Mouse (Mus musculus) G1E (cell line): Measurements from ENCODE around the gene Brat1. TPM values are rescaled to one million over a fixed set of nuclear protein-coding genes. Genes with fewer than 3 reads are reported as not detected.
A peak's percentile ranks its signal among the peaks of the same experiment; 100 is the strongest.
"Not testable (repeated sequence)": the region's sequence is repeated elsewhere in the genome, so short reads cannot be mapped to it uniquely, and the experiment has no call there.

Source experiments
- ATAC-seq: 2 replicates; pipeline ENCODE4 v1.8.0; 2016; ENCODE audit warnings: mild to moderate bottlenecking; ENCODE audit not compliant: insufficient number of reproducible peaks, poor library complexity, low FRiP score, severe bottlenecking; ENCODE audit errors: extremely low read depth
- DNase-seq: peaks from one replicate; pipeline ENCODE4 v3.0.0; 2012; ENCODE audit warnings: low spot score
- H3K27me3 ChIP-seq: 2 replicates; pipeline ENCODE4 v1.6.1; 2012; ENCODE audit warnings: mild to moderate bottlenecking, low read length, inconsistent platforms; ENCODE audit not compliant: insufficient read depth
- H3K36me3 ChIP-seq: replicated peaks from 2 replicates; pipeline ENCODE3; 2012; ENCODE audit warnings: mild to moderate bottlenecking, inconsistent platforms
- H3K4me1 ChIP-seq: 2 replicates; pipeline ENCODE4 v1.6.1; 2012; ENCODE audit warnings: low read depth, low read length, inconsistent platforms, mixed read lengths; ENCODE audit not compliant: insufficient read depth
- H3K4me3 ChIP-seq: 2 replicates; pipeline ENCODE4 v1.5.1; 2012; ENCODE audit warnings: low read depth, mild to moderate bottlenecking, inconsistent platforms, low read length, moderate library complexity, mixed read lengths
- H3K9me3 ChIP-seq: replicated peaks from 2 replicates; pipeline ENCODE4 v1.6.1; 2012; ENCODE audit warnings: inconsistent platforms
- CTCF ChIP-seq: IDR thresholded peaks from 2 replicates; pipeline ENCODE4 v1.5.1; 2012; ENCODE audit warnings: low read depth, low read length, inconsistent platforms, mixed read lengths
- GATA1 ChIP-seq: IDR thresholded peaks from 2 replicates; pipeline ENCODE4 v1.6.1; 2012; ENCODE audit warnings: borderline replicate concordance, low read length, inconsistent platforms, mixed read lengths
- GATA2 ChIP-seq: IDR thresholded peaks from 2 replicates; pipeline ENCODE4 v1.6.1; 2012; ENCODE audit warnings: low read depth, low read length, inconsistent platforms, borderline replicate concordance
- POLR2AphosphoS5 ChIP-seq: IDR thresholded peaks from 2 replicates; pipeline ENCODE4 v1.6.1; 2012; ENCODE audit warnings: low read depth, low read length, inconsistent platforms; ENCODE audit not compliant: insufficient replicate concordance
- TAL1 ChIP-seq: conservative IDR thresholded peaks from 2 replicates; pipeline ENCODE4 v1.6.1; 2012; ENCODE audit warnings: low read depth, low read length, inconsistent platforms, mixed read lengths
- polyA plus RNA-seq: library from polyadenylated mRNA; stranded (reverse); fragments of >175 nt; gene quantifications from 2 replicates; pipeline ENCODE4 v1.2.3, GENCODE M21; 2012
- total RNA-seq, 2 experiments: library from RNA; stranded (forward) in 1 of 2; stranded (reverse) in 1 of 2; fragments of 200-1000 nt in 1 of 2; fragments of >200 nt in 1 of 2; fragmentation: Nextera tagmentation in 1 of 2; gene quantifications; 2 replicates each; pipeline ENCODE4 v1.2.3; 2014 to 2017

The Brat1 gene
- total and polyA plus RNA-seq, 3 experiments, result 9.5 to 25.7 (median 11.1) TPM

DNA sequence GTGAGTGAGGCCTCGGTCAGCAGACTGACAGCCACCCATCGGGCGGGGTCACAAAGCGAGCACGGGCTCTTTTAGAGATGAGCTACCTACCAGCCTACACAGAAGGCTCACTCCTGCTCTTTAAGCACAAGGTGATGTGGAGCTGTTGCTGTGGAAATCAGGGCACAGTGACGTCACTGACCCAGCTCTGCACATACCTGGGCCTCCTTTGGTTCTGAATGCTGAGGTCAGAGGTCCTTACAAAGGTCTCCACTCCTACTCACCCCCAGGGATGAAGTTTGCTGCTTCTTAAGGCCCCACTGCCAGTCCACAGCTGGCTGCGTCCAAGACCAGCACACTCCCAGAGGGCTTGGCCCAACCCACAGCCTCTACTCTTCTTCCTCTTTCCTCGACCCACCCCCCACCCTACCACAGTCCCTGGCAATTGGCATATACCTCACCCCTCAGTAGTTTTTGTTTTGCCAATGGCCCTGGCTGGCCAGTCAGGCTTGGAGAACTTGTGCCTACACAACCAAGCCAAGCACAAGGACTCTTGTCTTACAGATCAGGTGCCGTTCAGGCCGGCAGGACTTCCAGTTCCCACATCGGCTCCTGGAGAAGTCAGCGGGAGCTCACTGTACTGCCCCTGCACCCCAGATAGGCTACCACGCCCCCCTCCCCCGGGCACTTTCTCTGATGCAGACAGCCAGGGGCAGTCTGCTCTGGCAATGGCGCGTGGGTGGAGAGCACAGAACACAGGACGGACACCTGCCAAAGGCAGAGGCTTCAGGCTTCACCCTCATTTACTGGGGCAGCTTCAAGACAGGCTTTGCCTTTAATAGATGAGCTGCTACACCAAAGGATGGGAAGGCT is 41.8 kb upstream of the Brat1 start:
- peaks cover 7% of the 10 kb centered on the region for H3K4me1 ChIP-seq
- no peak overlapping the region for H3K4me3 ChIP-seq
- ATAC-seq (no peak), DNase-seq (no peak)
- no peaks in the 10 kb centered on the region for H3K36me3 ChIP-seq
- no peaks in the 10 kb centered on the region for H3K9me3 ChIP-seq
- peaks cover 49% of the 10 kb centered on the region for H3K27me3 ChIP-seq
- TF ChIP-seq GATA1 (no peak), GATA2 (no peak), CTCF (no peak), TAL1 (no peak), POLR2AphosphoS5 (no peak)

- no peaks in the 10 kb centered on the region for H3K36me3 ChIP-seq
- H3K4me3 ChIP-seq, result no peak overlapping the region
- DNase-seq (peak; percentile 38), ATAC-seq (peak; percentile 58; the same call in 1 of the 2 replicates)
- peaks cover 46% of the 10 kb centered on the region for H3K27me3 ChIP-seq
- peak; percentile 44; the same call in 1 of the 2 replicates for TF ChIP-seq CTCF
- TF ChIP-seq TAL1, result no peak
- peaks cover 2% of the 10 kb centered on the region for H3K9me3 ChIP-seq
- peaks cover 7% of the 10 kb centered on the region for H3K4me1 ChIP-seq
Observed at GRCm38 (mm10) chr5:140663621-140664180, 41.1 kb upstream of the Brat1 start.

DNA sequence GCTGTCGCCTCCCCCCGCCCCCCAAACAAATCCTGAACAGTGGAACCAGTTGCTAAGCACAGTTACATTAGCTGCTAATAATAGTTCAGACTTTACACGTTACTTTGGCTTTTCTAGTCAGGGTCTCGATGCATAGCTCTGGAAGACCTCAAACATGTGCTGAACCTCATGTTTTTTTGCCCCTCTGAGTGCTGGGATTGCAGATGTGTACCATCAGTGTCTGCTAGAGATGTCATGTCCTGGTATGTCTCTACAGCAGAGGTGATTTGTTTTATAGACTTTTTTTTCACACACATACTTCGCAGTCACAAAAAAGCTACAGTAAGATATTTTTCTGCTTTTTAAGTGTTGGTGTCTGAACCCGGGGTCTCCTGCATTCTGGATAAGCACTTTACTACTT is 32.7 kb upstream of the Brat1 start:
- ATAC-seq, result no peak
- Histone ChIP-seq H3K27me3 (peaks cover 42% of the 10 kb centered on the region), H3K4me1 (no peaks in the 10 kb centered on the region), H3K9me3 (peaks cover 10% of the 10 kb centered on the region), H3K4me3 (no peak overlapping the region), H3K36me3 (no peaks in the 10 kb centered on the region)
- no peak for DNase-seq
- TF ChIP-seq GATA2 (no peak), TAL1 (no peak), GATA1 (no peak), POLR2AphosphoS5 (no peak), CTCF (no peak)

- Histone ChIP-seq H3K27me3 (peaks cover 40% of the 10 kb centered on the region), H3K9me3 (peaks cover 10% of the 10 kb centered on the region)
- not testable (repeated sequence) for H3K36me3 ChIP-seq, H3K4me1 ChIP-seq, ATAC-seq, H3K4me3 ChIP-seq, DNase-seq
Observed at GRCm38 (mm10) chr5:140672603-140673002, 32.2 kb upstream of the Brat1 start.

- peaks cover 5% of the 10 kb centered on the region for H3K9me3 ChIP-seq
- no peaks in the 10 kb centered on the region for H3K36me3 ChIP-seq
- ATAC-seq (no peak), DNase-seq (no peak)
- peaks cover 44% of the 10 kb centered on the region for H3K27me3 ChIP-seq
- no peak overlapping the region for H3K4me3 ChIP-seq
- TF ChIP-seq GATA1 (no peak), TAL1 (no peak), GATA2 (no peak), POLR2AphosphoS5 (no peak), CTCF (no peak)
- H3K4me1 ChIP-seq, result no peaks in the 10 kb centered on the region; the same call in 1 of the 2 replicates
Observed at GRCm38 (mm10) chr5:140674036-140674435, 30.8 kb upstream of the Brat1 start.

- peaks cover 40% of the 10 kb centered on the region for H3K27me3 ChIP-seq
- ATAC-seq (no peak), DNase-seq (no peak)
- no peak overlapping the region for H3K4me3 ChIP-seq
- H3K4me1 ChIP-seq, result no peaks in the 10 kb centered on the region; the same call in 1 of the 2 replicates
- TF ChIP-seq GATA1 (no peak), POLR2AphosphoS5 (no peak), CTCF (no peak), GATA2 (no peak), TAL1 (no peak)
- H3K9me3 ChIP-seq, result no peaks in the 10 kb centered on the region
- no peaks in the 10 kb centered on the region for H3K36me3 ChIP-seq
Observed at GRCm38 (mm10) chr5:140675079-140675478, 29.7 kb upstream of the Brat1 start.

GRCm38 (mm10) chr5:140675640-140676039 is 29.2 kb upstream of the Brat1 start:
- no peaks in the 10 kb centered on the region; the same call in 1 of the 2 replicates for H3K4me1 ChIP-seq
- no peaks in the 10 kb centered on the region for H3K36me3 ChIP-seq
- no peak overlapping the region for H3K4me3 ChIP-seq
- no peak for TF ChIP-seq GATA1
- TF ChIP-seq GATA2, result no peak
- no peak for TF ChIP-seq POLR2AphosphoS5
- TF ChIP-seq TAL1, result no peak
- no peak for TF ChIP-seq CTCF
- DNase-seq (no peak), ATAC-seq (no peak)
- H3K27me3 ChIP-seq, result peaks cover 36% of the 10 kb centered on the region
- H3K9me3 ChIP-seq, result no peaks in the 10 kb centered on the region
